Mouse (Mus musculus) A20 (cell line): Measurements from ENCODE around the gene Dip2b.

ENCODE experiments used
- DNase-seq: peaks from one replicate; pipeline ENCODE4 v3.0.0-alpha.2; 2011; ENCODE audit warnings: low read depth, low spot score

Dip2b gene

DNA sequence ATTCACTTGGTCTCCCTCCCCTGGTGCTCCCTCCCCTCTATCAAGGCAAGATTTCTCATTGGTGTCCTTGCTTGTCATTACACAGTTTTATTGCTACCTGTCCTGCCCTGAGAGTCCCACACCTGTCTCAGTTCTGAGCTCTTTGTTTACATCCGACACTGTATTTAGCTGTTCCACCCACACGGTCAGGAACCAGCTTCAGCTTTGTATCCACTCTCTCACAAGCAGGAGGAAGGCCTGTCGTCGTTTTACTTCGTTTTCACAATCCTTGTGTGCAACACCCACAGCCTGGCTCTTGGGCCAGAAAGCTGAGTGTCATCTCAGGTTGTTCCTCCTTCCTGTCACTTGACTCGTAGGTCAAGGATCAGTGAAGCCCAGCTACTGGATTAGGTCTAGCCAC is 45.4 kb downstream of the Dip2b start:
- DNase-seq = no peak

DNA sequence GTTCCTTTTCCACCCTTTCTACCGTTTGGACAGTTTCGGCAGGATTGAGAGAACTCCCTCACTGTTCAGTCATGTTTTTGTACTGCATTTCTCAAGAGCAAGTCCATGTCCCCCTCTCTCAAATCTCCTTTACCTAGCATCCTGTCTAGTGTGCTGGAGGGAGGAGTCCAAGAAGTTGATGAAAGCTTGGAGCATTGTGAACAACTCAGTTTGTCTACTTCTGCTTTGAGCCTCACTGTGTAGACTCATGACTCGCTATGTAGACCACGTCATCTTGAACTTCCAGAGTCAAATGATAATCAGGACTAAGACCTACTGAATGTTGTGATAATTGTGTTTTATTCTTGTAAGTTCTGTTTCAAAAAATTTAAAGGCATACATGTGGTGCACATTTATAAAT is 46.4 kb downstream of the Dip2b start:
- DNase-seq = no peak

DNA sequence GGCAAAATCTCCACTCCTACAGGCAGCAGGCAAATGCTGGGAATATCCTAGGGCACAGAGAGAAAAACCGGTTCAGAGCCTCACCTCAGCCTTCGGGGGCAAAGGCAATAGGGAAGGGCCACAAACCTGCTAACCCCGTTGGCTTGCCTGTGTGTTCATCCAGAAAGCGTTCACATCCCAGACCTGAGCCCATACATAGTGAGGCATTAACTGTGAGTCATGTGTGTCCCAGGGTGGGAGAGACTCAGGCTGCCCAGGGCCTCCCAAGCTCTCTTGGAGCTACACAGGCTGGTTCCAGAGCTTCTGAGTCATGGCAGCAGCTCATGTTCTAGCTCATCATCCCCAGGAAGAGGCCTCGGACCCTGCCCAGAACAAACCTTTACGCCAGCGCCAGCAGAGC is 49.6 kb downstream of the Dip2b start:
- no peak for DNase-seq

DNA sequence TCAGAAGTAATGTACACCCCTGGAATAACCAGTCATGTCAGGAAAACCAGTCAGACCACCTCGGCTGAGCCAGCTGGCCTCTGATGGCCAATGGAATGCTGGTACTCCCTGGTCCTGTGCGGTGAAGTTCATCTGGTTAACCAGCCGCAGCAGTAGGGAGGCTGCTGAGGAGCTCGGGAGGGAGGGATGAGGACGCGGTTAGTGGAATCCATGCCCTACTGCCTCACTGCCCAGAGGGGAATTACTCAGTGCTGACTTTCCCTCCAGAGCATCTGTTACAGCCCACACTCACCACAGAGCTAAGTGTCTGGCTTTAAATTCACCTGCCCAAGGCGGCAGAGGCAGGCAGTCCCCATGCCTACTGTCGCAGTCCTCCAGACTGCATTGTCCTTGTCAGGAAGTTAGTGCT is 51.2 kb downstream of the Dip2b start:
- DNase-seq = no peak

DNA sequence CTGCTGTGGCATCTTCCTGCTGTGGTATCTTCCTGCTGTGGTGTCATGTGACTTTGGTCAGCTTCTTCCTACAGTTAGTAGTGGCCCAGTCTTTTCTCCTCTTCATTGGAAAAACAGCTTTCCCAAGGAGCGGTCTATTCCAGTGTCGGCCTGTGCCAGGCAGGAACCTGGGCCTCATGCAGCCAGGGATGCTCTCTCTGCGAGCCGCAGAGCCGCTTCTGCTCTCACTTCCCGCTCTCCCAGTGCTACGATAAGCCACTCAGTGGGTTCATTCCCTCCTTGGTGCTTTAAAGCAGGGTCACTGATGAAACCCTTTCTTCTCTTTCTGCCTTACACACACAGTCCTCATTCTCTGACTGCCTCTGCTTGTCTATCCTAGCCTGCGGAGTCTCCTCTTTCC is 53.4 kb downstream of the Dip2b start:
- DNase-seq = no peak

DNA sequence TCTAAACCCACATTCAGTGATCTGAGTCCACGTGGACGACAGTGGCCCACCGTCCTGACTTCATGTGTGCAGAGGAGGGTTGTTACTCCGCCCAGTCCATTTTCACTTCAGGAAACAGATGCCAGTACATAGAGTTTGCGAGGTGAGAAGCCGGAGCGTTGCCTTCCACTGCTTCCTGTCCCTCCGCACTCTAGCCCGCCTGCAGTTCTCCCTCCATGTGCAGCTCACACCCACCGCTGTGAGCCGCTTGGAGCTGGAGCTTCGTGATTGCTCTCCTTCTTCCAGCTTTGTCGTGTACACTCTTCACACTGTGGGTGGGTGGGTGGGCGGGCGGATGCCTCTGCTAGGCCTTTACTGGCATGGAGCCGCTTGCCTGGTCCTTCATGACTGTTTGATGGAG is 53.8 kb downstream of the Dip2b start:
- DNase-seq = no peak

DNA sequence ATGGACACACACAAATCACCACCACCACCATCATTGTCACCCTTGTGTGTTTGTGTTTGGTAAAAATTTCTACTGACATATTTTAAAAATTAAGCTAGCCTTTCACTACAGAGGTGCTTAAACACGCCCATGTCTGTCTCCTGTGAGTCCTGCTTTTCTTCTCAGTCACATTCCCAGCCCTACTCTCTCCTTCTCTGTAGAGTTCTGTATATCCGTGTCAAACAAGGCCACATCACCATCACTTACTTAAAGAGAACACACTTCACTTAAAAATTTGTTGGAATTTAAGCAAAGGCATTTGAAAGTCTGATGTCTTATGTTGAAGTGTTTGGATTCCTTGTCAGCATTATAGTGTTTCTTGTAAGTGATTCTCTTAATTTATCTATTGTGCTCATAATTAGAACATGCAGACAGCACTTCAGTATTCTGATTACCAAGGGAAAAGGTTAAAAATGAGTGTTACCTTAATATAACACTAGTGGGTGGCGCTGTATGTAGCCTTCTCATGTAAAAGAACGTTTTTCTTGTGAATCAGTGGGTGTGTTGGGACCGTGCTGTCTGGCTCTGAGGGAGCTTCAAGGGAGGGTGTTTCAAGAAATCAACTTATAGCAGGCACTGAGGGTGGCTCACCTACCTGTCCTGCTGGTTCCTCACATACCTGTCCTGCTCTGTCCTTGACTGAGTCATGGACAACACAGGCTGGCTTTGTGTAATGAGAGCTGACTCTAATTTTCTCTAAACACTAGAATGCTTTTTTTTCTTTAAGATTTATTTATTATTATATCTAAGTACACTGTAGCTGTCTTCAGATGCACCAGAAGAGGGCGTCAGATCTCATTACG is 58.3 kb downstream of the Dip2b start:
- DNase-seq = no peak

DNA sequence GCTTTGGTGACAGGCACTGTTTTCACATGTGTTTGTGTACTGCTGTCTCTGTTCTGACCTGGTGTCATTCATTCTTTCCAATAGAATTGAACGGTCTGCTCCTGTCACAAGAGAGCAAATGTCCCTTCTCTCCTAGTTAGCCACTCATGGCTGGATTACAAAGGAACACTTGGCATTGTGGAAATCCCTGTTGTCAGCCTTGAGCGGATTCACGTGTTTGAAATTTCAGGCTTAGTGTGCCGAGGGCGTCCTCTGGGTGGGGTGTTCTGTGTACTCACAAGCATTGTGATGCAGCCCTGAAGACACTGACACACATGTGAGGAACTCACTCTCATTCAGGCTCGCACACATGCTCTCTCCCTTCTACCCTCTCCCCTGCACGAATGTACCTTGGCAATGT is 61.9 kb downstream of the Dip2b start:
- DNase-seq = no peak

DNA sequence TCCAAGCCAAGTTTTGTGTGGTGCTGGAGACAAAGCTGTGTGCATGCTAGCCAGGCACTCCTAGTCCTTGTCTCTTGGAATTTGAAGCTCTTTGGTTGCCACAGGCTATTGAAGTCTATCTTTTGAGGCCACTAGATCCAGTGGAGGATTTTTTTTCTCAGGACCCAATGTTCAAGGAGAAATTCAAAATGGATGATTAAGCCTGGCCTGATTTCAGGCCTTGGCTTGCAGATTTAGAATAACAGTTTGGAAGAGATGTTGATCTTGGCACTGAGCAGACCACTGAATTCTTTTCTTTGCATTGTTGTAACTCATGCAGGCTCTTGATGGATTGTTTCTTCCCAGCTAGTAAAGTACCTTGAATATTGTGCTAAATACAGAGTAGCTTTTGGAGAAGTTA is 62.7 kb downstream of the Dip2b start:
- DNase-seq = no peak

DNA sequence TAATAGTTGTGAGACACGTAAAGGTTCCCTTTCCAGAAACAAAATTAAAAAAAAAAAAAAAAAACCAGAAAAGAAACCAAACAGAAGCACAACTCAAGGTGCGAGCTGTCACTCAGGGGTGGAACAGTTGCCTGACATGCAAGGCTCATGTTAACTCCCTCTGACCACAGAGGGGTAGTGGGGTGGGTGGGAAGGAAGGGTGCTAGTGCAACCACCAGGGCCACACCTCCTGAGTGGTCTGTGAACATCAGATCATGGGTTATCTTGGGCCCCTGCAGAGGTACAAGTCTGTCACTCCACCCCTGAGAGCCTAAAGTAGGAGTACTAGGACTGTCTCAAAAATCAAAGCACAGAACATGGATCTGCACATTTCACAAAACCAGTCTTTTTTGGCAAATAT is 65.7 kb downstream of the Dip2b start:
- no peak for DNase-seq

DNA sequence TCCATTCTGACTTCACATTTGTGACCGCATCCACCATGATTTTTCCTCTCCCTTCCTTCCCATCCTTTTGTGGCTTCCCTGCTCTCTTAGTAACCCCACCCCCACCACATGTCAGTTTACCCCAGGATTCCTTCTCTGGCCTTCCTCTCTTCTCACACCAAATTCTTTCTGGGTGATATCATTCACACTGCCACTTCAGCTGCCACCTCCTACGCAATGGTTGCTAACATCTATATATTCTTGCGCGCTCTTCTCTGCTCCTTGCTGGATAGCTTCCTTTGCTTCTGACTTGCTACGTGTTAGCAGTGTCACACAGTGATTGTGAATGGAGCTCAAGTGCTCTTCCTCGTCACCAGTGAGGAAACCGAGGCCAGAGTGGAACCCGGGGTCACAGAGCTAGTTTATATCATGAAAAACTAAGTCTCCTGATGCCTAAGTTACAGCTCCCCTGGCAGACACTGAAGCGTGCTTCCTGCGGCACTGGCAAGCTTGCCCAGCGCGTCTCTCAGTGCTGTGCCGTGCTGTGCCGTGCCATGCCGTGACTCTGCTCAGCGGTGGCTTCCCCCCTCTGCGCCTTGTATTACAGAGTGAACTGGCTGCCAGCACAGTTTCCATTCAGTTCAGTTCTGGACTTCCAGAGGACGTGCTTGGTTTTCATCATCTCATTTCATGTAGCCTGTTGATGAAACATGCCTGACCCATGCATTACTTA is 69.8 kb downstream of the Dip2b start:
- DNase-seq = no peak

DNA sequence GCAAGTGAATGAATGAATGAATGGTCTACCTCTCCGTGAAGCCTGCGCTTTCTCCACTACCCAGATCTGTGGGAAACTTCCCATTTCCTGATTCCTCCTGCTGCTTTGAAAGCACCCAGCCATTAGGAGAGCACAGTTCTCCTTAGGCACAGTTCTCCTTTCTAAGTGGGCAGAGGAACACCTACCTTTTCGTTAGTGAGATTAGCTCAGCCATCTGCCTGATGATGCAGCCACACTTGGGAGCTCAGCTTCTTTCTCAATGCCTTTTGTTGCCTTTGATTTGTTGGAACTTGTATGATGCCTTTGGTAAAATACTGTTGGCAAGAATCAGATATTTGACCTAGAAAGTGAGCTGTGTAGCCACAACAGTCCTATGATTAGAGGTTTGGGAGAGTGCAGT is 71.5 kb downstream of the Dip2b start:
- no peak for DNase-seq

DNA sequence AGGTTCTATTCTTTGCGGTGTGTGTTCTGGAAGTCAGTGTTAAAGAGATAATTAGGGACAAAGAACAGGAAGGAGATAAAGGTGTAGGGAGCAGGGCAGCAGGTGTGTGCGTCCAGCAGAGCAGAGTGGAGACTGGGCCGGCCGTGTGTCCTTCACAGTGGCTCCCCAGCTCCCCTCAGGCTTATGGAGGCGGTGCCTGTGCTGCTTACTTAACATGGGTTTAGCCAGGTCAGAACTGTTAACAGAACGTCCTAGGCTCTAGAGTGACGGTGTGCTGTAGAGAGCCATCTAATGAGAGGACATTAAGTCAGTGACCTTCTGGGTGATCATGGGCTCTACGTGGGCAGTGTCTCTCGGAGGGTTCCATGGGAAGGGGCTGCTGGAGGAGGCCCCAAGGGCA is 73.4 kb downstream of the Dip2b start:
- no peak for DNase-seq

DNA sequence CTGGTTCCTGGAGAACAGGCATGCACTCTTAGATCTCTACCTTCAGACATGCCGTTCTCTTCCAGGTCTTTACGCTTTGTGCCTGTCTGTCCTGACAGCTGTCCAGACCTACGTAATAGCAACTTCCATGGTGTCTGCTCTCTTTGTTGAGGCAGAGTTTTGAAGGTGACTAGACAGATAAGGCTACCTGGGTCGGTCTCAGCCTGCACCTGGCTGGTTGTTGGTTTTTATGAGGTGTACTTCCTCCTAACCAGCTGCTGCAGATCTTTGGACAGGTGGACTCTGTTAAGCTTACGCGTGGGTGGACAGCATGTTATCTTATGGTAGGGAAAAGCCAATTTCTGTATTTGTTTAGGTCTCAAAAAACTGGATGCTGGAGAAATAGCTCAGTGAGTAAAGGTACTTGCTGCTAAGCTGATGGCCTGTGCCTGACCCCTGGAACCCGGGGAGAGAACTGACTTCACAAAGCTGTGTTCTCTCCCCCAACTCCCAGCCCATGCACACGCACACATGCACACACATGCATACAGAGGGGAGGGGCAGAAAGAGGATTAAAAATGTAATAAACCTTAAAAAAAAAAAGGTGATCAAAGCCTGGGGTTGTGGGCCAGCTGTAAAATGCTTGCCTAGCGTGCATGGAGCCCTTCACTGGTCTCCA is 74.0 kb downstream of the Dip2b start:
- DNase-seq = peak; percentile 32

DNA sequence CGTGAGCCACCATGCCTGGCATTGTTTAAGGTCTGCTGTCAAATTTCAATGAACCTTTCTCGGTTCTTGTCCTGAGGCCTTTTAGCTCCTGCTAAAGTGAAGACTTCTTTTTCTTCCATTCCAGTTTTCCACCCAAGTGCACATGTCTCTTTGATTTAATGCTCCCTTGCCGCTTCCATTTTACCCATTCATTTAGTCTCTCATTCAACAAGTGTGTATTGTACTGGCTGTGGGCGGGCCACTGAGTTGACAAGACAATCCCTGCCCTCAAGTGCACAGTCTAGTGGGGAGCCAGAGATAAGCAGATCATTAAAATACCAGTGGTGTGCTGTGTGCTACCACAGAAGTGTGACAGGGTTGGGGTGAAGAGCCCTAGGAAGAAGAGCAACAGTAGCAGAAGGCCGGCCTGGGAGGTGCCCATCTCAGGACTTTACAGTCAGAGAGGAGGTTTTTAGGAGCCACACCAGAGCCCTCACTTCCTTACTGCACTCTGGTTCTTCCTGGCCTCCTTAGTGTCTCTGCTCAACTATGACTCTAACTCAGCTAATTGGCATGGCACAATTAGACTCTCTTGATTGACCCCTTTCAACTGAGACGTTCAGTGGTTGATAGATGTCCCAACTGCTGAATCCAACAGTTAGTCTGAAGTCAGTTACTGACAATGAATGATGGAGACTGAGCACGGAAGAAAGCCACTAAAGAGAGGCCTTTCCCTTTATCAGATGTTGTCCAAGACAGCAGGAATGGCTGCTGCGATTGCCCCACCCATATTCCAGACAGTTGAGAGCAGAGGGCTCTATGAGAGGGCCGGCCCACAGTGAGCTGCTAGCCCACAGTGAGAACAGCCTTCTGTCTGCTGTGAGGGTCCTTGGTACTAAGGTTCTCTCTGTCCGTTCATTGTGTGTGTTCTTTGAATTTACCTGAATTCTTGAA is 75.1 kb downstream of the Dip2b start:
- no peak for DNase-seq

DNA sequence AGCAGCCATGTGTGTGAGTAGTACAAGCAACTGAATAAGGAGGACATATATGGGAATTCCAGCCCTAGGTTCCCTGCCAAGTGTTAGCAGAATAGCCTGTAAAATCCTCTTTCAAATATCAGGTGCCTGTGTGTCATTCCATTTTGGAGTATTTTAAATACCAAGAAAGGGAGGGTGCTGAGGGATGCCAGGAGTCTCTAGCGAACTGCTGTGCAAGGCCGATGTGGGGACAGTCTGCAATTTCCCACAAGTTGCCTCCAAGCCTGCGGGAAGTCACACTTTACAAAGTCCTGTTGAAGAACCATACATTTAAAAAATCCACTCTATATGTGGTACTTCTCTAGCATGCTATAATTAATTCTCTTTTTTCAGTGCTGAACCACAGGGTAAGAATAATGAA is 77.0 kb downstream of the Dip2b start:
- DNase-seq = no peak

DNA sequence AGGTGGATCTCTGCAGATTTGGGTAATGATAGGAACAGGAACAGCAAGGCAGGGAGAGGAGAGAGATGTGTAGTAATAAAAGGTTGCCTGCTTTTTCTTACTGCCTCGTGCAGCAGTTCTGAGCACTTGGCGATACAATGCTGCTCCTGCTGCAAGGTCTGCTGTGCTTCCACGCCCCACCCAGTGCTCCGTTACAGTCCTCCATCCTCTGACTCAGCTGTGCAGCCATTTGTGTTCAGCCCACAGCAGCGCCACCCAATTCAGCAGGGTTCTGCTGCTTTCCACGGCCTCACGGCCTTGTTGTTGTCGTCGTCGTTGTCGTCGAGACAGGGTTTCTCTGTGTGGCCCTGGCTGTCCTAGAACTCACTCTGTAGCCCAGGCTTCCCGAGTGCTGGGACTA is 77.9 kb downstream of the Dip2b start:
- DNase-seq = no peak

DNA sequence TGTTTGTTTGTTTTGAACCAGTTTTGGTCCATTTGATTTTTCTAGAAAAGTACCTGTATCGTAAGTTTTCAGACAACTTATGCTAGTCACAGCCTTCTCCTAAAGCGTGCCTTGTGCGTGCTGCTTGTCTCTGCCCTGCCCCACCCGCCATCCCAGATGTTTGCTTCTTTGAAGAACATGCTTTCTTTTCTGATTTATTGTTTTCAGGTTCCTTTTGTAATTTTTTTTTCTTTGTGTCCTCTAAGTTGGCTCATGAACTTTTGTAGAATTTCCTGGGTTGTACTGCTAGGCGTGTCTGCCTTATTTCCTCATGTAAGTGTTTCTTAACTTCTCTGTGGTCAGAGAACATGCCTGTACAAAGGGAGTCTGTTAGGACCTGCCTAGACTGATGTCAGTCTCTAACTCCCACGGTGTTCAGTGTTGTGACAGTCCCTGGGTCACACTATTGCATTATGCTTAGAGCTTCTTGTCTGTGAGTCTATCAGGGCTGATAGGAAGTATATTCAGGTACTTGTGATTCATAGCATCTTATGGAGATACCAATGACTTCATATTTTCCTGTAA is 80.8 kb downstream of the Dip2b start:
- DNase-seq = no peak

DNA sequence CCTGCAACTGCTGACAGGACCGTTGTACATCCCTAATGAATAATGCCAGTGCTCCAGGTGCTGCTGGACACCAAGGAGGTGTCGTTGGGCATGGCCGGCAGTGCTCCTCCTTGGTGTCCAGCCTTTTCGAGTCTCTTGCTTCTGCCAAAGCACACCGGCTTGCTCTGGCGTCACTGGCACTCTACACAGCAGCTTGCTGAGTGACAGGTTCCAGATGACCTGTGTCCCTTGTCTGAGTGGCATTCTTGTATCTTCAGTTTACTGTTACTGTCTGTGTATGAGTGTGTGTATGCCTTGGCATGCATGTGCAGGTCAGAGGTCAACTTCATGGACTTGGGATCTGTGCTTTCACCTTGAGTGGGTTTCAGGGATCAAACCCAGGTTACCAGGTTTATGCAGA is 83.0 kb downstream of the Dip2b start:
- DNase-seq = no peak

DNA sequence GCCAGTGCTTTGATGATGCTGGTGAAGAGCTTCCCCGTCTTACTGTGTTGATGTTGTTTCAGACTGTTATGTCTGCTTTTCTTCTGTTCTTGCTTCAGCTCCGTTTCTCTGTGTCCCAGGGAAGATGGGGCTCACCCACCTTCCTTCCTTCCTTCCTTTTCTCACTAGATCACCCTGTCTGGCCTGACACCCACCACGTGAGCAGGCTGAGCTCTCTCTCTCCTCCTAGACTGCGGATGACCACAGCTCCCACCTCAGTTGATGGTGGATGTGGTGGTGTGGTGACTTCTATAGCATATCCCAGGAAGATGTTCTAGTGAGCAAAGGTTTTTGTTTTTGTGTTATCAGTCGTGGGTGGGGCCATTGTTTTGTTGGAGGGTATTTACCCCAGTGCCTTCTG is 85.4 kb downstream of the Dip2b start:
- no peak for DNase-seq

DNA sequence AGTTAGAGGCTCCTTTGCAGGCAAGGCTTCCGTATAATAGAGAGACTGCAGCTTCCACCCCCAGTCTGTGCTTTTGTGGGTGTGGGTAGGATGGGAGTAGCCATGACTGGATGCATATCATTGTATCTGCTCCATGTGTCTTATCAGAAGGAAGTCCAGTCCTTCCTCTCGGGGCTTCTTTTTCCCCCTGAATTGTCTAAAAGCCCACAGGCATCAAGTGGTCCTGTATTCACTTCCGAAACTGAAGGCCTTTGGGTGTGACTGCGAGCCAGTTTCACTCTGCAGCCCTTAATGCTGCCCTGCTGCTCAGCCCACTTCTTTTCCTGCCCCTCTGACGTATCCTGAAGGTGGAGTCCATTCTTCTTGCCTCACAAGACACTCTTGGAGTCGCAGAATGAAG is 86.8 kb downstream of the Dip2b start:
- DNase-seq = no peak
